Mouse (Mus musculus): ENCODE data around the gene Scimp. TPM values are rescaled to one million over a fixed set of nuclear protein-coding genes. Genes with fewer than 3 reads are reported as not detected.
"Not testable (repeated sequence)": the region's sequence is repeated elsewhere in the genome, so short reads cannot be mapped to it uniquely, and the experiment has no call there.

The Scimp gene
- polyA plus RNA-seq, 1 experiment from 2014 or later = 1.9 TPM

- H3K36me3 ChIP-seq (ENCODE audit: control insufficient read depth, insufficient read depth) = peaks cover 44% of the 10 kb centered on the region
- H3K4me3 ChIP-seq (ENCODE audit: low read depth, low read length) = no peak overlapping the region
- no peak overlapping the region for H3K27ac ChIP-seq (ENCODE audit: low read depth, low read length)
- H3K27me3 ChIP-seq (replicated peaks; ENCODE audit: control insufficient read depth, insufficient read depth, low read length) = no peaks in the 10 kb centered on the region
- H3K4me2 ChIP-seq (replicated peaks; ENCODE audit: low read depth) = no peak overlapping the region
- H3K4me1 ChIP-seq (replicated peaks; ENCODE audit: control insufficient read depth, insufficient read depth, low read length) = peaks cover 4% of the 10 kb centered on the region; the same call in 1 of the 2 replicates
- H3K9ac ChIP-seq (ENCODE audit: low read depth, low read length) = no peak overlapping the region
- no peak for TF ChIP-seq CTCF (IDR thresholded peaks at IDR 0.05; ENCODE audit: low read depth)
- no peaks in the 10 kb centered on the region for H3K9me3 ChIP-seq (ENCODE audit: control insufficient read depth)
- WGBS = 90% methylated on average over 3 of the region's 3 CpGs
- no peak for ATAC-seq
These were observed 41.6 kb downstream of the Scimp start for GRCm38 (mm10) chr11:70770804-70771203.

GRCm38 (mm10) chr11:70765776-70766445, 46.5 kb downstream of the Scimp start:
- H3K4me3 ChIP-seq (ENCODE audit: low read depth, low read length) = no peak overlapping the region
- H3K9ac ChIP-seq (ENCODE audit: low read depth, low read length) = no peak overlapping the region
- no peaks in the 10 kb centered on the region for H3K27me3 ChIP-seq (replicated peaks; ENCODE audit: control insufficient read depth, insufficient read depth, low read length)
- no peak for TF ChIP-seq CTCF (IDR thresholded peaks at IDR 0.05; ENCODE audit: low read depth)
- 0 out of 2 replicates have a peak overlapping the region, but pooled peaks have one; percentile 77 for H3K4me2 ChIP-seq (replicated peaks; ENCODE audit: low read depth)
- peaks cover 4% of the 10 kb centered on the region; the same call in 1 of the 2 replicates for H3K4me1 ChIP-seq (replicated peaks; ENCODE audit: control insufficient read depth, insufficient read depth, low read length)
- H3K27ac ChIP-seq (ENCODE audit: low read depth, low read length) = no peak overlapping the region
- H3K9me3 ChIP-seq (ENCODE audit: control insufficient read depth) = no peaks in the 10 kb centered on the region
- ATAC-seq = no peak
- 64% methylated on average over 16 of the region's 16 CpGs for WGBS
- peaks cover 12% of the 10 kb centered on the region; the same call in 1 of the 2 replicates for H3K36me3 ChIP-seq (ENCODE audit: control insufficient read depth, insufficient read depth)

- TF ChIP-seq CTCF (IDR thresholded peaks at IDR 0.05; ENCODE audit: low read depth) = 0 out of 2 replicates have a peak, but pooled peaks have one; percentile 12
- H3K27ac ChIP-seq (ENCODE audit: low read depth, low read length) = peak within 1 kb of the TSS; percentile 89
- under 1% methylated on average over 75 of the region's 78 CpGs for WGBS
- peak; percentile 82 for ATAC-seq
- peak within 1 kb of the TSS; percentile 46 for H3K4me3 ChIP-seq (ENCODE audit: low read depth, low read length)
- peak within 1 kb of the TSS; percentile 67 for H3K9ac ChIP-seq (ENCODE audit: low read depth, low read length)
- H3K27me3 ChIP-seq (replicated peaks; ENCODE audit: control insufficient read depth, insufficient read depth, low read length) = no peaks in the 10 kb centered on the region
- peak within 1 kb of the TSS; percentile 77 for H3K4me2 ChIP-seq (replicated peaks; ENCODE audit: low read depth)
- H3K4me1 ChIP-seq (replicated peaks; ENCODE audit: control insufficient read depth, insufficient read depth, low read length) = peaks cover 4% of the 10 kb centered on the region; the same call in 1 of the 2 replicates
- H3K36me3 ChIP-seq (ENCODE audit: control insufficient read depth, insufficient read depth) = peaks cover 12% of the 10 kb centered on the region; the same call in 1 of the 2 replicates
- H3K9me3 ChIP-seq (ENCODE audit: control insufficient read depth) = no peaks in the 10 kb centered on the region
These were observed 48.2 kb downstream of the Scimp start, which contains the start of gene Zfp3 for GRCm38 (mm10) chr11:70763936-70764808. Gene Zfp3 (plus strand): TSS chr11:70764209.

- TF ChIP-seq CTCF (IDR thresholded peaks at IDR 0.05; ENCODE audit: low read depth) = no peak
- H3K36me3 ChIP-seq (ENCODE audit: control insufficient read depth, insufficient read depth) = peaks cover 12% of the 10 kb centered on the region; the same call in 1 of the 2 replicates
- H3K27me3 ChIP-seq (replicated peaks; ENCODE audit: control insufficient read depth, insufficient read depth, low read length) = no peaks in the 10 kb centered on the region
- H3K9ac ChIP-seq (ENCODE audit: low read depth, low read length) = peak overlapping the region; percentile 67
- peak overlapping the region; percentile 46 for H3K4me3 ChIP-seq (ENCODE audit: low read depth, low read length)
- peaks cover 4% of the 10 kb centered on the region; the same call in 1 of the 2 replicates for H3K4me1 ChIP-seq (replicated peaks; ENCODE audit: control insufficient read depth, insufficient read depth, low read length)
- ATAC-seq = no peak
- peak overlapping the region; percentile 89; the same call in 1 of the 2 replicates for H3K27ac ChIP-seq (ENCODE audit: low read depth, low read length)
- 33% methylated on average over 3 of the region's 3 CpGs for WGBS
- H3K4me2 ChIP-seq (replicated peaks; ENCODE audit: low read depth) = peak overlapping the region; percentile 77
- no peaks in the 10 kb centered on the region for H3K9me3 ChIP-seq (ENCODE audit: control insufficient read depth)
These were observed 48.8 kb downstream of the Scimp start for GRCm38 (mm10) chr11:70763582-70763935.

GRCm38 (mm10) chr11:70762641-70763040, 49.7 kb downstream of the Scimp start:
- Histone ChIP-seq H3K9ac (ENCODE audit: low read depth, low read length) (no peak overlapping the region), H3K27ac (ENCODE audit: low read depth, low read length) (no peak overlapping the region), H3K4me1 (replicated peaks; ENCODE audit: control insufficient read depth, insufficient read depth, low read length) (peaks cover 4% of the 10 kb centered on the region; the same call in 1 of the 2 replicates), H3K9me3 (ENCODE audit: control insufficient read depth) (no peaks in the 10 kb centered on the region), H3K27me3 (replicated peaks; ENCODE audit: control insufficient read depth, insufficient read depth, low read length) (no peaks in the 10 kb centered on the region), H3K4me2 (replicated peaks; ENCODE audit: low read depth) (no peak overlapping the region), H3K36me3 (ENCODE audit: control insufficient read depth, insufficient read depth) (peaks cover 4% of the 10 kb centered on the region; the same call in 1 of the 2 replicates), H3K4me3 (ENCODE audit: low read depth, low read length) (no peak overlapping the region)
- no peak for ATAC-seq
- no peak for TF ChIP-seq CTCF (IDR thresholded peaks at IDR 0.05; ENCODE audit: low read depth)
- 83% methylated on average over 9 of the region's 9 CpGs for WGBS

- not testable (repeated sequence) for H3K27me3 ChIP-seq (replicated peaks; ENCODE audit: control insufficient read depth, insufficient read depth, low read length); H3K9me3 ChIP-seq (ENCODE audit: control insufficient read depth); ATAC-seq; H3K4me1 ChIP-seq (replicated peaks; ENCODE audit: control insufficient read depth, insufficient read depth, low read length); H3K27ac ChIP-seq (ENCODE audit: low read depth, low read length); H3K4me3 ChIP-seq (ENCODE audit: low read depth, low read length); H3K4me2 ChIP-seq (replicated peaks; ENCODE audit: low read depth); H3K9ac ChIP-seq (ENCODE audit: low read depth, low read length); H3K36me3 ChIP-seq (ENCODE audit: control insufficient read depth, insufficient read depth)
- 69% methylated on average over 3 of the region's 3 CpGs for WGBS
These were observed 51.9 kb downstream of the Scimp start for GRCm38 (mm10) chr11:70760446-70760845.
